Mouse (Mus musculus) heart, postnatal 0 days (tissue): ENCODE data around the gene Cadps. TPM values are rescaled to one million over a fixed set of nuclear protein-coding genes. Genes with fewer than 3 reads are reported as not detected.

ENCODE experiments used
- ATAC-seq: fragments of 200-750 bp; cut with Nextera tagmentation; 2 replicates; pipeline ENCODE4 v1.8.0; 2017; ENCODE audit warnings: low read depth, moderate number of reproducible peaks, moderate library complexity; ENCODE audit not compliant: insufficient read depth
- DNase-seq: peaks from one replicate; pipeline ENCODE4 v3.0.0-alpha.2; 2016; ENCODE audit warnings: low spot score
- H3K27ac ChIP-seq: fragments of 300-500 bp; sonication (generic); 2 replicates; pipeline ENCODE4 v1.5.1; 2014; ENCODE audit warnings: low read depth, mild to moderate bottlenecking
- H3K27me3 ChIP-seq: fragments of 300-500 bp; sonication (generic); 2 replicates; pipeline ENCODE4 v1.6.1; 2014; ENCODE audit warnings: low read length, mixed read lengths; ENCODE audit not compliant: control insufficient read depth, insufficient read depth
- H3K36me3 ChIP-seq: fragments of 300-500 bp; sonication (generic); replicated peaks from 2 replicates; pipeline ENCODE4 v1.6.1; 2014; ENCODE audit warnings: low read length, mixed read lengths; ENCODE audit not compliant: control insufficient read depth, insufficient read depth
- H3K4me1 ChIP-seq: fragments of 300-500 bp; sonication (generic); 2 replicates; pipeline ENCODE4 v1.6.1; 2014; ENCODE audit warnings: antibody characterized with exemption; ENCODE audit not compliant: control insufficient read depth, insufficient read depth
- H3K4me2 ChIP-seq: fragments of 300-500 bp; sonication (generic); 2 replicates; pipeline ENCODE4 v1.6.1; 2014; ENCODE audit warnings: low read depth, mild to moderate bottlenecking, low read length, moderate library complexity
- H3K4me3 ChIP-seq: fragments of 300-500 bp; sonication (generic); 2 replicates; pipeline ENCODE4 v1.5.1; 2014; ENCODE audit warnings: low read depth, low read length
- H3K9ac ChIP-seq: fragments of 300-500 bp; sonication (generic); replicated peaks from 2 replicates; pipeline ENCODE4 v1.6.1; 2014; ENCODE audit warnings: low read depth, low read length, mixed read lengths
- H3K9me3 ChIP-seq: fragments of 300-500 bp; sonication (generic); replicated peaks from 2 replicates; pipeline ENCODE4 v1.6.1; 2016; ENCODE audit warnings: low read length; ENCODE audit not compliant: control insufficient read depth
- CTCF ChIP-seq: IDR thresholded peaks from 2 replicates; pipeline ENCODE4 v1.5.1; 2016; ENCODE audit warnings: antibody characterized with exemption, control low read depth, low read depth
- EP300 ChIP-seq: IDR thresholded peaks from 2 replicates; pipeline ENCODE4 v1.6.1; 2016; ENCODE audit warnings: antibody characterized with exemption, low read depth
- WGBS: fragments of 180-500 bp; shearing (Covaris S2); extraction: QIAGEN DNeasy Blood & Tissue Kit; methylation state at CpG from one replicate; pipeline ENCODE4 v1.1.7; 2014; 5-methylcytosine and 5-hydroxymethylcytosine counted together
- polyA plus RNA-seq: library from polyadenylated mRNA; unstranded; fragments of >200 nt; fragmentation: Nextera tagmentation; extraction: Ambion mirVana; gene quantifications from 2 replicates; pipeline ENCODE4 v1.2.1, GENCODE M21; 2015
- total RNA-seq: library from RNA; depleted of rRNA; stranded (reverse); fragments of >200 nt; gene quantifications from 2 replicates; pipeline ENCODE4 v1.2.3, GENCODE M21; 2014; ENCODE audit warnings: low replicate concordance

Gene Cadps
- total and polyA plus RNA-seq, 2 experiments from 2014 or later, result 0.03 to 5.2 TPM

GRCm38 (mm10) chr14:12838323-12838722, 15.4 kb upstream of the Cadps start:
- H3K9ac ChIP-seq, result no peak overlapping the region
- no peak for DNase-seq
- TF ChIP-seq EP300 (no peak), CTCF (no peak)
- no peaks in the 10 kb centered on the region for H3K4me1 ChIP-seq
- H3K4me2 ChIP-seq, result no peak overlapping the region
- no peak overlapping the region for H3K27ac ChIP-seq
- H3K9me3 ChIP-seq, result no peaks in the 10 kb centered on the region
- no peak for ATAC-seq
- H3K36me3 ChIP-seq, result no peaks in the 10 kb centered on the region
- no peak overlapping the region for H3K4me3 ChIP-seq
- H3K27me3 ChIP-seq, result no peaks in the 10 kb centered on the region

- Histone ChIP-seq H3K36me3 (no peaks in the 10 kb centered on the region), H3K4me2 (no peak overlapping the region), H3K9ac (no peak overlapping the region), H3K4me3 (no peak overlapping the region), H3K27ac (no peak overlapping the region), H3K27me3 (no peaks in the 10 kb centered on the region), H3K4me1 (no peaks in the 10 kb centered on the region), H3K9me3 (no peaks in the 10 kb centered on the region)
- TF ChIP-seq EP300, result no peak
- no peak for TF ChIP-seq CTCF
- no peak for ATAC-seq
- no peak for DNase-seq
- WGBS, result 41% methylated on average over 1 of the region's 1 CpGs
These were observed 15.0 kb upstream of the Cadps start for GRCm38 (mm10) chr14:12837902-12838301.

- Histone ChIP-seq H3K4me2 (no peak overlapping the region), H3K9ac (no peak overlapping the region), H3K9me3 (no peaks in the 10 kb centered on the region), H3K27ac (no peak overlapping the region), H3K4me1 (peaks cover 23% of the 10 kb centered on the region), H3K4me3 (no peak overlapping the region), H3K27me3 (peaks cover 21% of the 10 kb centered on the region), H3K36me3 (no peaks in the 10 kb centered on the region)
- no peak for ATAC-seq
- DNase-seq, result peak; percentile 27
- WGBS, result 9% methylated on average over 6 of the region's 6 CpGs
- no peak for TF ChIP-seq EP300
- TF ChIP-seq CTCF, result no peak
These were observed 902 bp upstream of the Cadps start for GRCm38 (mm10) chr14:12823781-12824180.

GRCm38 (mm10) chr14:12821831-12822490, 918 bp downstream of the Cadps start:
- peak overlapping the region; percentile 81 for H3K4me2 ChIP-seq
- H3K27ac ChIP-seq, result no peak overlapping the region
- no peak overlapping the region for H3K9ac ChIP-seq
- peaks cover 23% of the 10 kb centered on the region for H3K4me1 ChIP-seq
- no peaks in the 10 kb centered on the region for H3K36me3 ChIP-seq
- WGBS, result under 1% methylated on average over 47 of the region's 58 CpGs
- peak overlapping the region; percentile 49 for H3K4me3 ChIP-seq
- TF ChIP-seq EP300 (no peak), CTCF (no peak)
- DNase-seq (peak; percentile 56), ATAC-seq (peak; percentile 84)
- H3K9me3 ChIP-seq, result no peaks in the 10 kb centered on the region
- H3K27me3 ChIP-seq, result peaks cover 21% of the 10 kb centered on the region

GRCm38 (mm10) chr14:12821156-12821813, 1.6 kb downstream of the Cadps start:
- WGBS, result 3% methylated on average over 11 of the region's 13 CpGs
- no peaks in the 10 kb centered on the region for H3K9me3 ChIP-seq
- ATAC-seq, result no peak

GRCm38 (mm10) chr14:12820149-12820548, 2.7 kb downstream of the Cadps start:
- 21% methylated on average over 1 of the region's 1 CpGs for WGBS
- TF ChIP-seq CTCF, result no peak
- peak; percentile 56 for ATAC-seq
- Histone ChIP-seq H3K36me3 (no peaks in the 10 kb centered on the region), H3K4me1 (peaks cover 23% of the 10 kb centered on the region), H3K27ac (no peak overlapping the region), H3K27me3 (peaks cover 21% of the 10 kb centered on the region), H3K4me2 (no peak overlapping the region), H3K9ac (no peak overlapping the region), H3K4me3 (no peak overlapping the region), H3K9me3 (no peaks in the 10 kb centered on the region)
- DNase-seq, result peak; percentile 64

More at GRCm38 (mm10) chr14:12821156-12821813, 1.6 kb downstream of the Cadps start:
- Histone ChIP-seq H3K27me3 (peaks cover 21% of the 10 kb centered on the region), H3K36me3 (no peaks in the 10 kb centered on the region), H3K9ac (no peak overlapping the region), H3K4me3 (peak overlapping the region; percentile 49), H3K4me2 (peak overlapping the region; percentile 81), H3K4me1 (peaks cover 23% of the 10 kb centered on the region), H3K27ac (no peak overlapping the region)
- TF ChIP-seq CTCF (no peak), EP300 (no peak)
- no peak for DNase-seq
